Mouse (Mus musculus): ENCODE measurements around the gene Card14.
A peak's percentile ranks its signal among the peaks of the same experiment; 100 is the strongest.

DNA sequence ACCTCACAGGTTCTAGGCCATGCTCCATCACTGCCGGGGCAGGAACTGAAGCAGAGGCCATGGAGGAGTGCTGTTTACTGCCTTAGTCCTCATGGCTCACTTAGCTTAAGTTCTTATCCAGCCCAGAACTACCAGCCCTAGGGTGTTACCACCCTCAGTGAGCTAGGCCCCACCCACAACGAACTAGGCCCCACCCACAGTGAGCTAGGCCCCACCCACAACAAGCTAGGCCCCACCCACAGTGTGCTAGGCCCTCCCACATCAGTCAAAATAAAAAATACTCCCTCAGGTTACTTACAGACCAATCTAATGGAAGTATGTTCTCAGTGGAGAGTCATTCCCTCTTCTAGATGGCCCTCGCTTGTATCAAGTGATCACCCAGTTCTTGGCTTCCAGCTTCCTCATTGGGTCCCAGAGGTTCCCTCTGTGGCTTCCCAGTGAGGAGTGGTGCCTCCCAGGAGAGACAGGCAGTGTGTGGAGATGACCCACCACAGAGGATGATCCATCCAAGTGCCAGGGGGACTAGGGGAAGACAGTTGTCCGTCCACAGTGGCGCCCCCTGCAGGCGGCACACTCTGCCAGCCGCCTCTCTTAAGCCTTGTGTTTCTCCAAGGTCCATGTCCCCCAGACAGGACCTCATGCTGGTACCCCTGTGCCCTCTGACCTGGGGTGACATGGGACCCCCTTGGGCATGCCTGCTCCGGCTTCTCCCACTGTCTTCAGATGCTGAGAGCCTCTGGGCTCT is 34.2 kb upstream of the Card14 start:
- TF ChIP-seq POLR2A (IDR thresholded peaks at IDR 0.05; ENCODE audit: borderline replicate concordance, extremely low read depth, low read depth, low read length) (no peak), CTCF (IDR thresholded peaks at IDR 0.05; ENCODE audit: insufficient read depth, low read length) (0 out of 2 replicates have a peak, but pooled peaks have one; percentile 9)

All from lung, adult 2 months (tissue).